Mouse (Mus musculus) cortical plate, adult 2 months (tissue): ENCODE results near the gene Rnf115.

Experiments used
- CTCF ChIP-seq: fragments of 200-500 bp; IDR thresholded peaks from 2 replicates; pipeline ENCODE4 v1.5.1; 2011; ENCODE audit warnings: mild to moderate bottlenecking, control low read depth, low read length; ENCODE audit not compliant: insufficient read depth; ENCODE audit errors: extremely low read depth
- POLR2A ChIP-seq: fragments of 200-500 bp; IDR thresholded peaks from 2 replicates; pipeline ENCODE4 v1.6.1; 2011; ENCODE audit warnings: mild to moderate bottlenecking, low read length, control low read depth; ENCODE audit not compliant: insufficient read depth; ENCODE audit errors: extremely low read depth

DNA sequence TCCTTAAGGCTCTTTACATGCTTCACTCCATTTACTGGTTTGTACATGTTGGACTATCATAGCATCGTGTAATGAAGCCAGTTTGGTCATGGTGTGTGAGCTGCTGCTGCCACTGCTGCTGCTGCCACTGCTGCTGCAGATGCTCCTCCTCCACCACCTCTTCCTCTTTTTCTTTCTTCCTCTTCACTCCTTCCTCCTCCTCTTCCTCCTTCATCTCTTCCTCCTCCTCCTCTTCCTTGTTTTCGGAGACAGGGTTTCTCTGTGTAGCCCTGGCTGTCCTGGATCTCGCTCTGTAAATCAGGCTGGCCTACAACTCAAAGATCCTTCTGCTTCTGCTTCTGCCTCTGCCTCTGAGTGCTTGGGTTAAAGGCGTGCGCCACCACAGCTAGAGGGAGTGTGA, 42.5 kb downstream of the Rnf115 start:
- TF ChIP-seq POLR2A (no peak), CTCF (no peak)
